Mouse (Mus musculus) olfactory bulb, adult 2 months (tissue): ENCODE results near the gene Tbc1d10b.

ENCODE experiments used
- CTCF ChIP-seq: fragments of 200-500 bp; IDR thresholded peaks from 2 replicates; pipeline ENCODE4 v1.5.1; 2012; ENCODE audit warnings: low read depth, mild to moderate bottlenecking, low read length, moderate library complexity; ENCODE audit not compliant: insufficient read depth
- POLR2A ChIP-seq: fragments of 200-500 bp; IDR thresholded peaks from 2 replicates; pipeline ENCODE4 v1.6.1; 2012; ENCODE audit warnings: mild to moderate bottlenecking, low read depth, low read length, moderate library complexity; ENCODE audit not compliant: insufficient read depth

GRCm38 (mm10) chr7:127208553-127209438 is 528 bp upstream of the Tbc1d10b start, which contains the start of gene Mylpf:
- peak; percentile 24; the same call in 1 of the 2 replicates for TF ChIP-seq CTCF
- TF ChIP-seq POLR2A: peak; percentile 32; the same call in 1 of the 2 replicates
